Mouse (Mus musculus) small intestine, adult 2 months (tissue): ENCODE measurements around the gene Myo1d.

Experiments used
- CTCF ChIP-seq: fragments of 200-500 bp; IDR thresholded peaks from 2 replicates; pipeline ENCODE4 v1.5.1; 2012; ENCODE audit warnings: low read depth, mild to moderate bottlenecking, control low read depth, inconsistent platforms, low read length, moderate library complexity, mixed read lengths; ENCODE audit not compliant: insufficient replicate concordance, insufficient read length; ENCODE audit errors: extremely low read depth
- POLR2A ChIP-seq: fragments of 200-500 bp; IDR thresholded peaks from 2 replicates; pipeline ENCODE4 v1.6.1; 2012; ENCODE audit warnings: low read depth, mild to moderate bottlenecking, control low read depth, inconsistent platforms, low read length, moderate library complexity

DNA sequence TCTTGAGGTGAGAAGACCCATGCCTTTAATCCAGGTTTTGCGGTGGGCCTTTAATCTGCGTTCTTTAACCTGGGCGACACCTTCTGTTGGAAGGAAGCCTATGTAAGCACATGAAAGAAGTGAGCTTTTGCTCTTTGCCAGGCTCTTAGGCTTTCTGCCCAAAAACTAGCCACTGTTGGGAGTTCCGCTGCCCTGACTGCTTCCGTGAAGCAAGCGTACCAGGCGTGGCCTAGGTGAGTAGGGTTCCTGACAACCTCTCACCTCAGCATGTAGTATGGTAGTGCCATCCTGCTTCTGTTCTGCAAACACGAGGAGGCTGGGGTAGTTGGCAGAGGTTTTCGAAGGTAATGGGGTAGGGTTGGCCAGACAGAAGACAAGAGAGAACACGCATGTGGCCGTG lies 305.0 kb downstream of the Myo1d start:
- TF ChIP-seq CTCF (no peak), POLR2A (no peak)
